Mouse (Mus musculus): ENCODE results near the gene Atp6v0a2. TPM values are rescaled to one million over a fixed set of nuclear protein-coding genes. Genes with fewer than 3 reads are reported as not detected.
A peak's percentile ranks its signal among the peaks of the same experiment; 100 is the strongest.

Gene Atp6v0a2
- total and polyA plus RNA-seq, 2 experiments: 10.8 to 18.0 TPM

- TF ChIP-seq CTCF (IDR thresholded peaks at IDR 0.05; ENCODE audit: low read depth, low read length) (no peak), POLR2A (IDR thresholded peaks at IDR 0.05; ENCODE audit: extremely low read depth, insufficient read depth, low read length) (no peak)
- H3K36me3 ChIP-seq (ENCODE audit: control insufficient read depth, insufficient read depth, low read length): no peaks in the 10 kb centered on the region
- H3K4me1 ChIP-seq (ENCODE audit: control insufficient read depth, insufficient read depth, low read length): no peaks in the 10 kb centered on the region; the same call in 1 of the 2 replicates
- no peaks in the 10 kb centered on the region for H3K27me3 ChIP-seq (ENCODE audit: control insufficient read depth, insufficient read depth, low read length)
- no peak for DNase-seq (ENCODE audit: extremely low read depth, low read depth, low spot score)
- no peak overlapping the region for H3K27ac ChIP-seq (replicated peaks; ENCODE audit: insufficient read depth, low read depth, low read length)
- H3K9ac ChIP-seq (ENCODE audit: low read depth, low read length): no peak overlapping the region
- WGBS: 10% methylated on average over 21 of the region's 21 CpGs
- H3K79me2 ChIP-seq (ENCODE audit: control insufficient read depth, insufficient read depth, low read length): no peaks in the 10 kb centered on the region
- H3K4me3 ChIP-seq (ENCODE audit: insufficient read depth, low read depth, low read length): no peak overlapping the region
Observed at GRCm38 (mm10) chr5:124729662-124730206, 101.4 kb downstream of the Atp6v0a2 start.

DNA sequence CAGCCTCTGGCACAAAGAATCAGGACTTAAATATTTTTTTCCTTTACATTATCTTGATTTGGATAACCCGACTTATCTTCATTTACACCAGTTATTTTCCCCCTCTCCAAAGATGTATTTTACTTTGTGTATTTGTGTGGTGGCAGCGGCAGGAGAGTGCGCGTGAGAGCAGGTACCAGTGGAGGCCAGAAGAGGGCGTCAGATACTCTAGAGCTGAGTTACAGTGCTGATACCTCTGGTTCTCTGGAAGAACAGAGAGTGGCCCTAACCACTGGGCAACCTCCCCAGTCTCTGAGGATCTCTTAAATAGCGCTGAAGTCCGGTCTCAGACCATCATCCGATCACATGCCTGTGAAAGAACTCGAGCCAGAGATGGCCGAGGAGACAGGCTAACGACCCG is 105.6 kb downstream of the Atp6v0a2 start:
- Histone ChIP-seq H3K36me3 (ENCODE audit: control insufficient read depth, insufficient read depth, low read length) (no peaks in the 10 kb centered on the region), H3K9ac (ENCODE audit: low read depth, low read length) (no peak overlapping the region), H3K27ac (replicated peaks; ENCODE audit: insufficient read depth, low read depth, low read length) (no peak overlapping the region), H3K27me3 (ENCODE audit: control insufficient read depth, insufficient read depth, low read length) (no peaks in the 10 kb centered on the region), H3K4me3 (ENCODE audit: insufficient read depth, low read depth, low read length) (no peak overlapping the region), H3K4me1 (ENCODE audit: control insufficient read depth, insufficient read depth, low read length) (no peaks in the 10 kb centered on the region; the same call in 1 of the 2 replicates), H3K79me2 (ENCODE audit: control insufficient read depth, insufficient read depth, low read length) (no peaks in the 10 kb centered on the region)
- no peak for DNase-seq (ENCODE audit: extremely low read depth, low read depth, low spot score)
- TF ChIP-seq CTCF (IDR thresholded peaks at IDR 0.05; ENCODE audit: low read depth, low read length) (peak; percentile 14; the same call in 1 of the 2 replicates), POLR2A (IDR thresholded peaks at IDR 0.05; ENCODE audit: extremely low read depth, insufficient read depth, low read length) (no peak)
- 89% methylated on average over 12 of the region's 12 CpGs for WGBS

- Histone ChIP-seq H3K27ac (replicated peaks; ENCODE audit: insufficient read depth, low read depth, low read length) (no peak overlapping the region), H3K79me2 (ENCODE audit: control insufficient read depth, insufficient read depth, low read length) (no peaks in the 10 kb centered on the region), H3K27me3 (ENCODE audit: control insufficient read depth, insufficient read depth, low read length) (no peaks in the 10 kb centered on the region), H3K4me1 (ENCODE audit: control insufficient read depth, insufficient read depth, low read length) (no peaks in the 10 kb centered on the region), H3K9ac (ENCODE audit: low read depth, low read length) (no peak overlapping the region), H3K4me3 (ENCODE audit: insufficient read depth, low read depth, low read length) (no peak overlapping the region), H3K36me3 (ENCODE audit: control insufficient read depth, insufficient read depth, low read length) (no peaks in the 10 kb centered on the region)
- TF ChIP-seq POLR2A (IDR thresholded peaks at IDR 0.05; ENCODE audit: extremely low read depth, insufficient read depth, low read length) (no peak), CTCF (IDR thresholded peaks at IDR 0.05; ENCODE audit: low read depth, low read length) (0 out of 2 replicates have a peak, but pooled peaks have one; percentile 17)
- no peak for DNase-seq (ENCODE audit: extremely low read depth, low read depth, low spot score)
- WGBS: 96% methylated on average over 21 of the region's 21 CpGs
Observed at GRCm38 (mm10) chr5:124741898-124742599, 113.7 kb downstream of the Atp6v0a2 start.

GRCm38 (mm10) chr5:124743841-124744240 is 115.5 kb downstream of the Atp6v0a2 start:
- H3K9ac ChIP-seq (ENCODE audit: low read depth, low read length): no peak overlapping the region
- no peaks in the 10 kb centered on the region for H3K79me2 ChIP-seq (ENCODE audit: control insufficient read depth, insufficient read depth, low read length)
- no peak overlapping the region for H3K27ac ChIP-seq (replicated peaks; ENCODE audit: insufficient read depth, low read depth, low read length)
- TF ChIP-seq POLR2A (IDR thresholded peaks at IDR 0.05; ENCODE audit: extremely low read depth, insufficient read depth, low read length) (no peak), CTCF (IDR thresholded peaks at IDR 0.05; ENCODE audit: low read depth, low read length) (no peak)
- H3K36me3 ChIP-seq (ENCODE audit: control insufficient read depth, insufficient read depth, low read length): no peaks in the 10 kb centered on the region
- H3K4me1 ChIP-seq (ENCODE audit: control insufficient read depth, insufficient read depth, low read length): no peaks in the 10 kb centered on the region
- 92% methylated on average over 3 of the region's 3 CpGs for WGBS
- H3K27me3 ChIP-seq (ENCODE audit: control insufficient read depth, insufficient read depth, low read length): no peaks in the 10 kb centered on the region
- no peak for DNase-seq (ENCODE audit: extremely low read depth, low read depth, low spot score)
- H3K4me3 ChIP-seq (ENCODE audit: insufficient read depth, low read depth, low read length): no peak overlapping the region

- TF ChIP-seq CTCF (IDR thresholded peaks at IDR 0.05; ENCODE audit: low read depth, low read length) (no peak), POLR2A (IDR thresholded peaks at IDR 0.05; ENCODE audit: extremely low read depth, insufficient read depth, low read length) (no peak)
- Histone ChIP-seq H3K27me3 (ENCODE audit: control insufficient read depth, insufficient read depth, low read length) (no peaks in the 10 kb centered on the region), H3K9ac (ENCODE audit: low read depth, low read length) (no peak overlapping the region), H3K27ac (replicated peaks; ENCODE audit: insufficient read depth, low read depth, low read length) (no peak overlapping the region), H3K4me1 (ENCODE audit: control insufficient read depth, insufficient read depth, low read length) (no peaks in the 10 kb centered on the region), H3K36me3 (ENCODE audit: control insufficient read depth, insufficient read depth, low read length) (no peaks in the 10 kb centered on the region), H3K79me2 (ENCODE audit: control insufficient read depth, insufficient read depth, low read length) (no peaks in the 10 kb centered on the region), H3K4me3 (ENCODE audit: insufficient read depth, low read depth, low read length) (no peak overlapping the region)
- no peak for DNase-seq (ENCODE audit: extremely low read depth, low read depth, low spot score)
- WGBS: 91% methylated on average over 15 of the region's 15 CpGs
Observed at GRCm38 (mm10) chr5:124746220-124746619, 117.8 kb downstream of the Atp6v0a2 start.

DNA sequence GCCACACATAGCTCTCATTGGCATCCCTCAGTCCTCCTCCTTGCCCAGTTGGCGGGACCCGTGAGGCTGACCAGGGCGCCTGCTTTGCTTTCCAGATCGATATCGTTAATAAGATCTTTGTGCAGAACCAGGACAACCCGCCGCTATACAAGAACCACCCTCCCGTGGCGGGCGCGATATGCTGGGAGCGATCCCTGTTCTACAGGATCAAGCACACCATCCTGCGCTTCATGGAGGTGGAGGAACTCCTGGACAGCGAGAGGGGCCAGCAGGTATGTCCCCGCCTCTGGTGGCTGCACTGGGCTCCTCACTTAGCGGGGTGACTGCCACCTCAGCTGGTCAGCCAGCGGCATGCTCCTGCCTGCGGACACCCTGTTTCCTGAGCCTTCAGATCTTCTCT is 119.9 kb downstream of the Atp6v0a2 start:
- Histone ChIP-seq H3K9ac (ENCODE audit: low read depth, low read length) (no peak overlapping the region), H3K4me1 (ENCODE audit: control insufficient read depth, insufficient read depth, low read length) (no peaks in the 10 kb centered on the region), H3K27ac (replicated peaks; ENCODE audit: insufficient read depth, low read depth, low read length) (no peak overlapping the region), H3K36me3 (ENCODE audit: control insufficient read depth, insufficient read depth, low read length) (no peaks in the 10 kb centered on the region), H3K79me2 (ENCODE audit: control insufficient read depth, insufficient read depth, low read length) (no peaks in the 10 kb centered on the region), H3K4me3 (ENCODE audit: insufficient read depth, low read depth, low read length) (no peak overlapping the region), H3K27me3 (ENCODE audit: control insufficient read depth, insufficient read depth, low read length) (no peaks in the 10 kb centered on the region)
- 86% methylated on average over 18 of the region's 18 CpGs for WGBS
- no peak for DNase-seq (ENCODE audit: extremely low read depth, low read depth, low spot score)
- no peak for TF ChIP-seq POLR2A (IDR thresholded peaks at IDR 0.05; ENCODE audit: extremely low read depth, insufficient read depth, low read length)
- TF ChIP-seq CTCF (IDR thresholded peaks at IDR 0.05; ENCODE audit: low read depth, low read length): no peak

All from liver, adult 2 months (tissue).